Mouse (Mus musculus) 3T3-L1 (cell line): ENCODE results near the gene Tas2r120.
"Not testable (repeated sequence)": the region's sequence is repeated elsewhere in the genome, so short reads cannot be mapped to it uniquely, and the experiment has no call there.

Experiments used
- DNase-seq: peaks from one replicate; pipeline ENCODE4 v3.0.0-alpha.2; 2015; ENCODE audit warnings: low read depth, low spot score

Gene Tas2r120

GRCm38 (mm10) chr6:132656653-132657052, at the start of gene Tas2r120:
Gene Tas2r120 (plus strand): TSS chr6:132656953.
- no peak for DNase-seq

GRCm38 (mm10) chr6:132649399-132649798, 7.4 kb upstream of the Tas2r120 start:
- peak; percentile 23 for DNase-seq

- no peak for DNase-seq
Measured at GRCm38 (mm10) chr6:132651426-132651825, 5.3 kb upstream of the Tas2r120 start, which contains the start of gene A630073D07Rik. Gene A630073D07Rik (minus strand): TSS chr6:132651526.

- not testable (repeated sequence) for DNase-seq
Measured at GRCm38 (mm10) chr6:132691596-132691995, 34.8 kb downstream of the Tas2r120 start.

GRCm38 (mm10) chr6:132700907-132701306, 44.2 kb downstream of the Tas2r120 start, which contains the start of gene Tas2r121:
Gene Tas2r121 (minus strand): TSS chr6:132701007.
- DNase-seq = no peak
